Mouse (Mus musculus): ENCODE measurements around the gene Tnfaip3. TPM values are rescaled to one million over a fixed set of nuclear protein-coding genes. Genes with fewer than 3 reads are reported as not detected.

Tnfaip3 gene
- polyA plus RNA-seq, 1 experiment: not detected

DNA sequence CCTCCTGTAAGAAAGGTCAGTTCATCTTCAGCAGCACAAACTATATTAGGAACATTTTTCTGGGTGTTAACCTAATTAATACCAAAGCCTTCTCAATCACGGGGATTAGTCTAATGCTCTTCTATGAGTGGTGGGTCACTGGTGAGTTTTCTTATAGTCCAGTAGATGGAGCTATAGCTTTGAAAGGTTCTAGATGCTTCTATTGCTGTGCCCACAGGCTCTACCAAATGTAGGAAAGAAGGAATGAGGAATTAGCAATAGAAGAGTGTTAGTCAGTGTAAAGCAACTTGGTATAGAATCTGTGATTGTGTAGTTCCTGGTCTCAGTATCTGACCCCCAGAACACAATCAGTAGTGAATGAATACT is 61.8 kb downstream of the Tnfaip3 start:
- no peak overlapping the region for H3K27ac ChIP-seq (ENCODE audit: insufficient read depth, low read depth, low read length)
- 8% methylated on average over 1 of the region's 1 CpGs for WGBS
- TF ChIP-seq CTCF (IDR thresholded peaks at IDR 0.05; ENCODE audit: insufficient read depth, low read depth, low read length) (no peak), POLR2A (IDR thresholded peaks at IDR 0.05; ENCODE audit: insufficient read depth, low read depth, low read length) (no peak)

GRCm38 (mm10) chr10:18953011-18953705 is 62.3 kb downstream of the Tnfaip3 start:
- Histone ChIP-seq H3K4me1 (ENCODE audit: control insufficient read depth, insufficient read depth, low read length) (no peaks in the 10 kb centered on the region), H3K27ac (ENCODE audit: insufficient read depth, low read depth, low read length) (no peak overlapping the region; the same call in 1 of the 2 replicates), H3K4me3 (ENCODE audit: insufficient read depth, low read depth, low read length) (no peak overlapping the region)
- TF ChIP-seq POLR2A (IDR thresholded peaks at IDR 0.05; ENCODE audit: insufficient read depth, low read depth, low read length): no peak
- no peak for TF ChIP-seq CTCF (IDR thresholded peaks at IDR 0.05; ENCODE audit: insufficient read depth, low read depth, low read length)

More for the DNA sequence above, 61.8 kb downstream of the Tnfaip3 start:
- no peaks in the 10 kb centered on the region for H3K4me1 ChIP-seq (ENCODE audit: control insufficient read depth, insufficient read depth, low read length)
- no peak overlapping the region for H3K4me3 ChIP-seq (ENCODE audit: insufficient read depth, low read depth, low read length)

Other genes with a start within 250 kb of the Tnfaip3 start
- not detected in 2 replicates for gene Gm4922, start 228.9 kb downstream of the Tnfaip3 start, polyA plus RNA-seq (2012; ENCODE audit: insufficient read depth, insufficient read length, low replicate concordance, missing spikeins)
- not detected in 2 replicates for gene Perp, start 170.6 kb downstream of the Tnfaip3 start, polyA plus RNA-seq (2012; ENCODE audit: insufficient read depth, insufficient read length, low replicate concordance, missing spikeins)